Mouse (Mus musculus) c-Kit-positive CD71-positive TER-119-negative erythroid progenitor cells, embryonic 14.5 days (primary cell): Measurements from ENCODE around the gene Yif1a.

ENCODE experiments used
- DNase-seq: peaks from one replicate; pipeline ENCODE4 v3.0.0-alpha.2; 2013; ENCODE audit warnings: low read depth

The Yif1a gene

DNA sequence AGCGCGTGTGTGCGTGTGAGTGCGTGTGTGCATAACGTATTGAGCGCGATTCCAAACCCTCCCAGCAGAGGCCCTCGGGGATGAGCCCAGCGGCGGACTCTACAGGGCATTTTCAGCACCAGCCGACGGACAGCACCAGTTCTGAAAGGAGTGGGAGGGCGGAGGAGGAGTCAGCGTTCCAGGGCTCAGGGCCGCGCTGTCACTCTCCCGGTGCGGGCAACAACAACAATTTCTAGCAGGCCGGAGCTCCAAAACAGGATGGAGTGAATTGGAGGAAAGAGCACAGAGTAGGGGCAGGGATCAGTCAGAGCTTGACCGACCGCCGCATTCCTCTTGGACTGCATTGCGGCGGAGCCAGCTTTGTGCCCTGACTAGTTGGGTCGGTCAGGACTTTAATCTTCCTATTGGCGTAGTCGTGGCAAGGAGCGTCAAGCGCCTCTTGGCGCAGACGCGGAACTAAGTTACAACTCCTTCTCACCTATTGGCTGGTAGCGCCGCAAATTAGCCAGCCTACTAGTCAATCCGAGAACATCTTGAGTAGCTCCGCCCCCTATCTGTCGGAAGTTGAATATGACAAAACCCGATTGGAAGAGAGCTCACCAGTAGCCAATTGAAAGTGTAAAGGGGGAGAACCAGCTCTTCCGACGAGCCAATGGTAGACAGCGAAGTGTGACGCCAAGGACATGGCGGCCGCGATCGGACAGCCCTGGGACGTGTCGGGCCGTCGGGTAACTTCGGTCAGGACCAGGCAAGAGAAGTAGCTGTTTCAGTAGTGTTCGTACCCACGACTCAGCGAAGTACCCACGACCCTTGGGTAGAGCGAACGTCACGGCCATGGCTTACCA lies at the start of gene Yif1a:
TSS of gene Yif1a (plus strand) at position 655 of the 845 bp plus-strand sequence.
- DNase-seq: peak; percentile 98

DNA sequence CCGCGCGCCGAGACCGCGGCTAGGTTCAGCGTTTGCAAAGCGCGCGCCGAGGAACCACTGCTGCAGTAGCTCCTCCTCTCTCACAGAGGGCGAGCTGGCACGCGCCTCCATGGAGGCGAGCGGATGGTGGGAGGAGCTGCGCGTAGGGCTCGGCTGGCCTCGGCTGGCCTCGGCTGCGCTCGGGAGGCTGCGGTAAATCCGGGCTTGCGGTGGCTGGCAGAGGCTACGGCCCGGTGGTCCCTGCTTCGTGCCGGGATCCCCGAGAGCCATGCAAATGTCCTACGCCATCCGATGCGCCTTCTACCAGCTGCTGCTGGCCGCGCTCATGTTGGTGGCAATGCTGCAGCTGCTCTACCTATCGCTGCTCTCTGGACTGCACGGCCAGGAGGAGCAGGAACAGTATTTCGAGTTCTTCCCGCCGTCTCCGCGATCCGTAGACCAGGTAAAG lies 49.6 kb upstream of the Yif1a start, which contains the start of the genes B4gat1 and AC124502.3:
TSS of gene B4gat1 (plus strand) at position 118 of the 448 bp plus-strand sequence.
TSS of gene AC124502.3 (plus strand) at position 183 of the 448 bp plus-strand sequence.
- peak; percentile 80 for DNase-seq

- no peak for DNase-seq
Measured at GRCm38 (mm10) chr19:5039301-5040114, 48.8 kb upstream of the Yif1a start.

GRCm38 (mm10) chr19:5040862-5041523 lies 47.3 kb upstream of the Yif1a start, which contains the start of gene Brms1:
Brms1 (plus strand) TSS chr19:5041354.
- DNase-seq: peak; percentile 96

DNA sequence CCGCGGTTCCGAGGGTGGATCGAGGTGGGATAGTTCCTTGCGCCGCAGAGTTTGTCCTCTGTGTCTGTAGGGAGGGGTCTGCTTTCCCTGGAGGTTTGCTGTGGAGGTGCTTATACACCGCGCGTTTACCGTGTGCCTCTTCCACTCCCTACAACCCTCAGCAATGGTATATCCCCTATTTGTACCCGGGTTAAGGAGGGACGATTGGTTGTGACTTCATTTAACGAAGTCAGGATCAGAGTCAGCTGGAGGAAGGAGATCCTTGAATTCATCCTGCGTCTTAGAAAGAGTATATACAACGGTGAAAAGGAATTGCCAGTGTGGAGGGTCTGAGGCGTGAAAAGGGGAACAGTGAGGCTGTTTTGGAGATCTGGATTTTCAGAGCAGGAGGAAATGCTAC lies 46.8 kb upstream of the Yif1a start:
- no peak for DNase-seq

DNA sequence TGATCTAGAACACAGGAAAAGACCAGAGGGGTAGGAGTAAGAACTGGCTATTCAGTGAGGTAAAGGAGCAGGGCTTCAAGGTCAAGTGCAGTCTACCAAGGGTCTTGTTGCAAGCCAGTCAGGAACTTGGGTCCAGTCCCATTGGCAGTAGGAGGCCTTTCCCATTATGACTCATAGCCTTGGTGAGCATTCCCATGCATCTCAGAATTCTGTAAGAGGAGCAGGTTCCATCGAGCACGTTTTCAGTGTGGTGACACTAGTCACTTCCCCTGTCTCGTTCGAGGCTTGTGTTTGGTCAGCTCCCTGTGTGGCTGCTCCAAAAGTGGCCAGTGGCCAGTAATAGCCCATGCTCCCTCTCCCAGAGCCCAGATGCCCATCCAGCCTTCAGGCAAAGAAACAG lies 42.8 kb upstream of the Yif1a start:
- no peak for DNase-seq

GRCm38 (mm10) chr19:5048138-5049056 lies 39.9 kb upstream of the Yif1a start:
- DNase-seq: no peak

DNA sequence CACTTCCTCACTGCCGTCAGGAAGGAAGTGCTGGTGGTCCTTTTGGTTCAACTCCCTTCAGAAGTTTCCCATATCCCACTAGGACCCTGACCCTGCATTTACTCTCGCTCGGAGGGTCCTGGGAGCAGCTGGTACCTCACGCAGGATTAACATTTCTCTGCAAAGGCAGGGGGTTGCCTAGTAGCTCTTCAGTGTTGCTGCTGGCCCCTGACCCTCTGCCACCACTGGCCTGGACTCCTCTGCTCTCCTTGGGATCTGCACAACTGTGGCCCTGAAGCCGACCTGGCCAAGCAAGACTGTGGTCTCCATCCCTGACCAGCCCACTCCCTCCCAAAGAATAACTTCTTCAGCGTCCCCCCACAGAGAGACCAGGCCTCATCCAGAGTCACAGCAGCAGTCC lies 39.0 kb upstream of the Yif1a start:
- no peak for DNase-seq

GRCm38 (mm10) chr19:5050047-5050905 lies 38.1 kb upstream of the Yif1a start, which contains the start of gene Rin1:
Rin1 (plus strand) TSS chr19:5050481.
- no peak for DNase-seq

DNA sequence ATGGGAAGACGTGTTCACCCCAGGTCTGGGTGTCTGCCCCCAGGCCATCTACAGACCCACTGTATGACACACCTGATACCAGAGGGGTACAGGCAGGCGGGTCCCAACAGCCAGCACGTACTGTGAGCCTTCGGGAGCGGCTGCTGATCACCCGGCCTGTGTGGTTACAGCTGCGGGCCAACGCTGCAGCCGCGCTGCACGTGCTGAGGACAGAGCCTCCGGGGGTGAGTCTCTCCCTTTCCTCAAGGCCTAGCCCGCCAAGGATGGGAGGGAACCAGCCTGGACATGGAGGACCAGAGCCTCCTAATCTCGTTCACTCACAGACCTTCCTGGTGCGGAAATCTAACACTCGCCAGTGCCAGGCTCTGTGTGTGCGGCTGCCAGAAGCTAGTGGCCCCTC lies 37.3 kb upstream of the Yif1a start:
- no peak for DNase-seq

DNA sequence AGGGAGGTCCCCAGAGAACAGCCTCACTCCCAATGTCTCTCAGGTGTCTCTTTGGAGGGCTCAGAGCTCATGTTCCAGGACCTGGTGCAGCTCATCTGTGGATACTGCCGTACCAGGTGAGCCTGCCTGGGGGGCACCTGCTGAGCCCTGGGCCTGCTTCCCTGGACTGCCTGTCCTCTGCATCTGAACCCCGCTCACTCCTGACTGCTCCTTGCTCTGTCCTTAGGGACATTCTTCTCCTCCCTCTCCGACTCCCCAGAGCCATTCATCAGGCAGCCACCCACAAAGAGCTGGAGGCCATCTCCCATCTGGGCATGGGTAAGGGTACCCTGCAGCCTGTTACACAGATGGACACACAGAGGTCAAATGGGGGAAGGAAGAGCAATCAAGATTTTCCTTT lies 36.8 kb upstream of the Yif1a start:
- DNase-seq: no peak

DNA sequence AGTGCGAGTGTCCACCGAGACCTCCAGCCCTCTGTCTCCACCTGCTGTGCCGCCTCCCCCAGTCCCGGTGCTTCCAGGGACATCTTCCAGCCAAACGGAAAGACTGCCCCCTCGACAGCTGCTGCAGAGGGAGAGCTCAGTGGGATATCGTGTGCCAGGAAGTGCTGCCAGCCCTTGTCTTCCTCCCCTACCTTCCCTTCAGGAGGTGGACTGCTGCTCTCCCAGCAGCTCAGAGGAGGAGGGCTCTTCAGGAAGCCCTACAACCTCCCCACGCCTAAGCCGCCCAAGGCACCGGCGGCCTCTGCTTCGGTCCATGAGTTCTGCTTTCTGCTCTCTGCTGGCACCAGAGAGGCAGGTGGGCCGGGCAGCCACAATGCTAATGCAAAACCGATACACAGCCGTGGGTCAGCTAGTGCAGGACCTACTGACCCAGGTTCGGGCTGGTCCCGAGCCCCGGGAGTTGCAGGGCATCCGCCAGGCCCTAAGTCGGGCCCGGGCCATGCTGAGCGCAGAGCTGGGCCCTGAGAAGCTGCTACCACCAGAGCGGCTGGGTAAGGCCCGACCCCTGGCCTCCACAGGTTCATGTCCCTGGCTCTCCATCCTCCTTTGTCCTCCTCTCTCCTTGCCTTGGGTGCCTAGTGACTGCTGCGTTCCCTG lies 36.0 kb upstream of the Yif1a start:
- no peak for DNase-seq

- no peak for DNase-seq
Measured at GRCm38 (mm10) chr19:5052853-5053252, 35.5 kb upstream of the Yif1a start.

DNA sequence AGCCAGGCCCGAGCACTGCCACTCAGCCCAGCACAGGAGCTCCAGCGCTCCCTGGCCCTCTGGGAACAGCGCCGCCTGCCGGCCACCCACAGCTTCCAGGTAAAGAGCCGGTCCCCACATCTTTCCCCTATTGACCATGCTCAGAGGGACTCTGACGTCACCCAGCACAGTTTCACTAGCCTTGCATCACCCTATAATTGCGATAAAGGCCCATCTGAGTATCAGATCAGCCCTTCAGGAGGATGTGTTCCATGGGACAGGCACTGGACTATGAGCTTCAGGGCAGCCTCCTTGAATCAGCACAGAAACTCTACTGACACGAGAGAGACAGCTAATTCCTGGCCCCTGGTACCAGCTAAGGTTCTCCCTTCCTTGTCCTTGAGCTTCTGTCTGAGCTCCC lies 34.4 kb upstream of the Yif1a start:
- no peak for DNase-seq

- no peak for DNase-seq
Measured at GRCm38 (mm10) chr19:5056251-5056650, 32.1 kb upstream of the Yif1a start.

DNA sequence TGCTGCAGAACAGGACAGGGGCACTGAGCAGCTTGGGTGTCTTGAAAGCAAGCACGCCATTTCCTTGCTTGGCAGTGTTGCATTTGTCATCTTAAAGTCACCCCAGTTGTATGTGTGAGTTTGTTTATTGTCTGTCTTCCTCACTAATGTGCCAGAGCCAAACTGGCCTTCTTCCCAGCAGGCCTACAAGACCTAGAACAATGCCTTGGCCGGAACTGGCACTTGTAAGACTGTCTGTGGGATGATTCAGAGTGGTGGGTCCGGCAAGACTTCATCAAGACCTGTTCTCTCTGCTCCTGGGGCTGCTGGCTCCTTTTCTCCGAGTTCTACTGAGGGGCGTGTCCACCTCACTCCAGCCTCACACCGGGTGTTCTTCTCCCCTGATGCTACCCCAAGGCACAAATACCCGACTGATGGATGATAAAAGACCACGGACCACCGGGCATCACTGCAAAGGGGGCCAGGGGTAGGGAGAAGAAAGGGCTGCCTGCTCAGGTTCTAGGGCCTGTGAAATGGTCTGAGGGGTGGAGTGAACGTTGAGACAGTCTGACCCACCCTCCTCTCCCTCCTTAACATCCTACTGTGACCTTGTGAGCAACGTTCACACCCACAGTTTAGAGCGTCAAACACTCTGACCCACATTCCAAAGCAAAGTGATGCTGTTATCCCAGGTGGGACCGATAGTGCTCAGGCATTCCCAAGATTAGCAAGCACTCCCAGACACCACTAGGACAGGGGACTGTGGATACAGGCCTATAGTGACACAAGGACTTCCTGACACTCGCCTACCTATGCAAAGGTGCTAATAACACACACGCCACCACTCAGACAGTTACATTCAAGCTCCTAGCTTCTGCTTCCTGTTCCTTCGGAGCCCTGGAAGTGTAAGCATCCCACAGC lies 30.2 kb upstream of the Yif1a start:
- no peak for DNase-seq

- DNase-seq: no peak
Measured at GRCm38 (mm10) chr19:5058801-5059771, 29.3 kb upstream of the Yif1a start.
